Mouse (Mus musculus) G1E (cell line): ENCODE measurements around the gene Zbtb40. TPM values are rescaled to one million over a fixed set of nuclear protein-coding genes. Genes with fewer than 3 reads are reported as not detected.
A peak's percentile ranks its signal among the peaks of the same experiment; 100 is the strongest.

Source experiments
- ATAC-seq: 2 replicates; pipeline ENCODE4 v1.8.0; 2016; ENCODE audit warnings: mild to moderate bottlenecking; ENCODE audit not compliant: insufficient number of reproducible peaks, poor library complexity, low FRiP score, severe bottlenecking; ENCODE audit errors: extremely low read depth
- DNase-seq: peaks from one replicate; pipeline ENCODE4 v3.0.0; 2012; ENCODE audit warnings: low spot score
- H3K27me3 ChIP-seq: 2 replicates; pipeline ENCODE4 v1.6.1; 2012; ENCODE audit warnings: mild to moderate bottlenecking, low read length, inconsistent platforms; ENCODE audit not compliant: insufficient read depth
- H3K36me3 ChIP-seq: replicated peaks from 2 replicates; pipeline ENCODE3; 2012; ENCODE audit warnings: mild to moderate bottlenecking, inconsistent platforms
- H3K4me1 ChIP-seq: 2 replicates; pipeline ENCODE4 v1.6.1; 2012; ENCODE audit warnings: low read depth, low read length, inconsistent platforms, mixed read lengths; ENCODE audit not compliant: insufficient read depth
- H3K4me3 ChIP-seq: 2 replicates; pipeline ENCODE4 v1.5.1; 2012; ENCODE audit warnings: low read depth, mild to moderate bottlenecking, inconsistent platforms, low read length, moderate library complexity, mixed read lengths
- H3K9me3 ChIP-seq: replicated peaks from 2 replicates; pipeline ENCODE4 v1.6.1; 2012; ENCODE audit warnings: inconsistent platforms
- CTCF ChIP-seq: IDR thresholded peaks from 2 replicates; pipeline ENCODE4 v1.5.1; 2012; ENCODE audit warnings: low read depth, low read length, inconsistent platforms, mixed read lengths
- GATA1 ChIP-seq: IDR thresholded peaks from 2 replicates; pipeline ENCODE4 v1.6.1; 2012; ENCODE audit warnings: borderline replicate concordance, low read length, inconsistent platforms, mixed read lengths
- GATA2 ChIP-seq: IDR thresholded peaks from 2 replicates; pipeline ENCODE4 v1.6.1; 2012; ENCODE audit warnings: low read depth, low read length, inconsistent platforms, borderline replicate concordance
- POLR2AphosphoS5 ChIP-seq: IDR thresholded peaks from 2 replicates; pipeline ENCODE4 v1.6.1; 2012; ENCODE audit warnings: low read depth, low read length, inconsistent platforms; ENCODE audit not compliant: insufficient replicate concordance
- TAL1 ChIP-seq: conservative IDR thresholded peaks from 2 replicates; pipeline ENCODE4 v1.6.1; 2012; ENCODE audit warnings: low read depth, low read length, inconsistent platforms, mixed read lengths
- polyA plus RNA-seq: library from polyadenylated mRNA; stranded (reverse); fragments of >175 nt; gene quantifications from 2 replicates; pipeline ENCODE4 v1.2.3, GENCODE M21; 2012
- total RNA-seq, 2 experiments: library from RNA; stranded (forward) in 1 of 2; stranded (reverse) in 1 of 2; fragments of 200-1000 nt in 1 of 2; fragments of >200 nt in 1 of 2; fragmentation: Nextera tagmentation in 1 of 2; gene quantifications; 2 replicates each; pipeline ENCODE4 v1.2.3; 2014 to 2017

Gene Zbtb40
- total and polyA plus RNA-seq, 3 experiments, result 14.4 to 17.8 (median 16.7) TPM

GRCm38 (mm10) chr4:137027051-137027450, 21.6 kb downstream of the Zbtb40 start:
- DNase-seq (peak; percentile 56), ATAC-seq (peak; percentile 76)
- Histone ChIP-seq H3K36me3 (peaks cover 44% of the 10 kb centered on the region), H3K27me3 (no peaks in the 10 kb centered on the region), H3K9me3 (no peaks in the 10 kb centered on the region), H3K4me1 (peaks cover 90% of the 10 kb centered on the region), H3K4me3 (no peak overlapping the region; the same call in 1 of the 2 replicates)
- TF ChIP-seq TAL1 (peak; percentile 82), GATA2 (no peak)

- H3K4me3 ChIP-seq, result peak overlapping the region; percentile 68; the same call in 1 of the 2 replicates
- no peaks in the 10 kb centered on the region for H3K9me3 ChIP-seq
- H3K36me3 ChIP-seq, result peaks cover 43% of the 10 kb centered on the region
- ATAC-seq (no peak), DNase-seq (peak; percentile 8)
- H3K4me1 ChIP-seq, result peaks cover 86% of the 10 kb centered on the region
- TF ChIP-seq GATA2 (no peak), CTCF (0 out of 2 replicates have a peak, but pooled peaks have one; percentile 15), TAL1 (no peak), POLR2AphosphoS5 (no peak), GATA1 (no peak)
- H3K27me3 ChIP-seq, result no peaks in the 10 kb centered on the region
These were observed 23.0 kb downstream of the Zbtb40 start for GRCm38 (mm10) chr4:137025570-137025969.

GRCm38 (mm10) chr4:137025133-137025532, 23.5 kb downstream of the Zbtb40 start:
- ATAC-seq, result peak; percentile 54
- Histone ChIP-seq H3K4me1 (peaks cover 87% of the 10 kb centered on the region), H3K9me3 (no peaks in the 10 kb centered on the region), H3K4me3 (no peak overlapping the region; the same call in 1 of the 2 replicates), H3K36me3 (peaks cover 47% of the 10 kb centered on the region), H3K27me3 (no peaks in the 10 kb centered on the region)
- TF ChIP-seq GATA2, result no peak
- TF ChIP-seq GATA1, result no peak
- peak; percentile 78 for TF ChIP-seq TAL1
- no peak for TF ChIP-seq POLR2AphosphoS5
- no peak for TF ChIP-seq CTCF
- DNase-seq, result peak; percentile 50

- peaks cover 74% of the 10 kb centered on the region for H3K36me3 ChIP-seq
- DNase-seq (no peak), ATAC-seq (no peak)
- peaks cover 60% of the 10 kb centered on the region for H3K4me1 ChIP-seq
- H3K4me3 ChIP-seq, result no peak overlapping the region
- no peaks in the 10 kb centered on the region for H3K27me3 ChIP-seq
- TF ChIP-seq CTCF, result no peak
- no peak for TF ChIP-seq GATA2
- TF ChIP-seq TAL1, result no peak
- no peak for TF ChIP-seq GATA1
- TF ChIP-seq POLR2AphosphoS5, result no peak
- H3K9me3 ChIP-seq, result no peaks in the 10 kb centered on the region
These were observed 28.5 kb downstream of the Zbtb40 start for GRCm38 (mm10) chr4:137020065-137020464.

DNA sequence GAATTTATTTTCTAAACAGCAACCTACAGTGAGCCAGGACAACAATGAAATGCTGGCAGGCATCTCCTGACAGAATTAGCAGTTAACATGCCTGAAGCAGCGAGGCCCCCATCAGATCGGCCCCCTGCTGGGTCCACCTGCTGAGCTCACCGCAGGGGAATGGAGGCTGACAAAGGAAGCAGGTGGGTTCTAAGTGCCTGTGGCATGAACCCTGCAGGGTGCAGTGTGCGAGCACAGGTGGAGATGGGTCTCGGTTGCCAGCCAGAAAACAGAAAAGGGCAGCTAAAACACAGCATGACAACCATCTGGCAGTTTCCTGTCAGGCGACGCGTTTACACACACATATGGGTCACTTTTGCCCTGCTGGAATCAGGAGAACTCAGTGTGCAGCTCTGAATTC, 32.7 kb downstream of the Zbtb40 start:
- H3K4me3 ChIP-seq, result peak overlapping the region; percentile 46; the same call in 1 of the 2 replicates
- peaks cover 85% of the 10 kb centered on the region for H3K36me3 ChIP-seq
- H3K27me3 ChIP-seq, result no peaks in the 10 kb centered on the region
- H3K4me1 ChIP-seq, result peaks cover 53% of the 10 kb centered on the region
- DNase-seq, result no peak
- no peak for TF ChIP-seq TAL1
- TF ChIP-seq GATA1, result no peak
- no peak for TF ChIP-seq POLR2AphosphoS5
- TF ChIP-seq GATA2, result no peak
- TF ChIP-seq CTCF, result no peak
- ATAC-seq, result no peak
- no peaks in the 10 kb centered on the region for H3K9me3 ChIP-seq

DNA sequence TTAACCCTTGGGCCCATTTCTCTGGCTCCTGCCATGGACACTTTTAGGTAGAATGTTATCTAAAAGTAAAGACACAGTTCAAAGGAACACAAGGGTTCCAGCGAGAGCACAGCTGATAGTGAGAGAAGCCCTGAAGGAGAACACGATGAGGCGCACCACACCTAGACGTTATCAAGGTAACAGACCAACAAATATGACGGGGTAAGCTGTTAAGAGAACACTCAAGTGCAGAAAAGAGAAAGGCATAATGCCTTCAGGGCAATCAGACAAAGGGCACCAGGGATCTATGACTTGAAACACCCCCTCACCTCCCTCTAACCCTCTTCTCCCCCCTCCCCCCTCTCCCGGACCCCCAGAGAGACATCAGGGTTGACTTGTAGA, 33.1 kb downstream of the Zbtb40 start:
- TF ChIP-seq CTCF (no peak), GATA1 (no peak), TAL1 (no peak), POLR2AphosphoS5 (no peak), GATA2 (no peak)
- ATAC-seq (no peak), DNase-seq (no peak)
- Histone ChIP-seq H3K4me1 (peaks cover 48% of the 10 kb centered on the region), H3K27me3 (no peaks in the 10 kb centered on the region), H3K4me3 (no peak overlapping the region; the same call in 1 of the 2 replicates), H3K36me3 (peaks cover 85% of the 10 kb centered on the region), H3K9me3 (no peaks in the 10 kb centered on the region)
